Mouse (Mus musculus): Measurements from ENCODE around the gene Lrrc8c.

GRCm38 (mm10) chr5:105602585-105602984 lies 83.4 kb downstream of the Lrrc8c start:
- TF ChIP-seq CTCF (IDR thresholded peaks at IDR 0.05; ENCODE audit: borderline replicate concordance, control insufficient read depth, extremely low read depth, insufficient read depth, low read length, poor library complexity) (no peak), POLR2A (IDR thresholded peaks at IDR 0.05; ENCODE audit: control insufficient read depth, extremely low read depth, insufficient read depth, low read length, poor library complexity) (no peak)

Data from thymus, adult 2 months (tissue).